Mouse (Mus musculus) C2C12 (cell line): ENCODE results near the gene Scp2d1. TPM values are rescaled to one million over a fixed set of nuclear protein-coding genes. Genes with fewer than 3 reads are reported as not detected.

Experiments used
- H3K27me3 ChIP-seq: one replicate; pipeline ENCODE4 v1.6.1; 2011; ENCODE audit not compliant: control insufficient read depth, insufficient read depth, insufficient read length
- H3K36me3 ChIP-seq: one replicate; pipeline ENCODE4 v1.6.1; 2011; ENCODE audit not compliant: control insufficient read depth, insufficient read depth
- H3K4me3 ChIP-seq: one replicate; pipeline ENCODE4 v1.5.1; 2011; ENCODE audit warnings: mild to moderate bottlenecking, control low read depth; ENCODE audit not compliant: poor library complexity, insufficient read depth, severe bottlenecking
- H3K79me2 ChIP-seq: one replicate; pipeline ENCODE4 v1.6.1; 2011; ENCODE audit not compliant: control insufficient read depth, insufficient read depth
- H3K79me3 ChIP-seq: one replicate; pipeline ENCODE4 v1.6.1; 2011; ENCODE audit warnings: low read depth, control low read depth
- H3ac ChIP-seq: one replicate; pipeline ENCODE3; 2011; ENCODE audit warnings: low read depth; ENCODE audit not compliant: control insufficient read depth, insufficient read length
- CEBPB ChIP-seq: IDR thresholded peaks from one replicate; pipeline ENCODE4 v1.6.1; 2011; ENCODE audit warnings: low read depth, mild to moderate bottlenecking, control low read depth, moderate library complexity
- CTCF ChIP-seq: IDR thresholded peaks from one replicate; pipeline ENCODE4 v1.5.1; 2011; ENCODE audit not compliant: control insufficient read depth, insufficient read depth, insufficient read length
- FOSL1 ChIP-seq: IDR thresholded peaks from one replicate; pipeline ENCODE4 v1.8.0; 2011; ENCODE audit warnings: mild to moderate bottlenecking, low read length; ENCODE audit not compliant: poor library complexity, insufficient read depth, severe bottlenecking
- MAX ChIP-seq: IDR thresholded peaks from one replicate; pipeline ENCODE4 v1.6.1; 2011; ENCODE audit warnings: mild to moderate bottlenecking, control low read depth
- MYOD1 ChIP-seq: IDR thresholded peaks from one replicate; pipeline ENCODE4 v1.6.1; 2011; ENCODE audit warnings: low read depth; ENCODE audit not compliant: control insufficient read depth, insufficient read length
- MYOG ChIP-seq: IDR thresholded peaks from one replicate; pipeline ENCODE4 v1.6.1; 2011; ENCODE audit not compliant: control insufficient read depth, insufficient read length; ENCODE audit errors: extremely low read depth
- USF1 ChIP-seq: IDR thresholded peaks from one replicate; pipeline ENCODE4 v1.6.1; 2011; ENCODE audit warnings: low read depth, mild to moderate bottlenecking, control low read depth, moderate library complexity
- polyA plus RNA-seq: library from polyadenylated mRNA; unstranded; fragments of >200 nt; fragmentation: generic; extraction: Trizol; gene quantifications from one replicate; pipeline ENCODE4 v1.2.1, GENCODE M21; 2012; ENCODE audit warnings: missing spikeins

The Scp2d1 gene
- polyA plus RNA-seq, 1 experiment = not detected

- H3K4me3 ChIP-seq = no peak overlapping the region
- H3K27me3 ChIP-seq = no peaks in the 10 kb centered on the region
- H3K79me3 ChIP-seq = no peaks in the 10 kb centered on the region
- H3K79me2 ChIP-seq = no peaks in the 10 kb centered on the region
- no peak overlapping the region for H3ac ChIP-seq
- no peaks in the 10 kb centered on the region for H3K36me3 ChIP-seq
- TF ChIP-seq FOSL1 (no peak), MAX (no peak), CEBPB (no peak), CTCF (no peak)
These were observed 41.0 kb upstream of the Scp2d1 start for GRCm38 (mm10) chr2:144782481-144782880.

- Histone ChIP-seq H3K4me3 (no peak overlapping the region), H3K36me3 (no peaks in the 10 kb centered on the region), H3K79me3 (no peaks in the 10 kb centered on the region), H3ac (no peak overlapping the region), H3K79me2 (no peaks in the 10 kb centered on the region), H3K27me3 (no peaks in the 10 kb centered on the region)
- TF ChIP-seq CTCF = no peak
- TF ChIP-seq FOSL1 = no peak
- no peak for TF ChIP-seq MAX
- TF ChIP-seq CEBPB = no peak
- TF ChIP-seq MYOG = no peak
- no peak for TF ChIP-seq USF1
- TF ChIP-seq MYOD1 = no peak
These were observed 40.3 kb upstream of the Scp2d1 start for GRCm38 (mm10) chr2:144783190-144783589.

- Histone ChIP-seq H3K79me2 (no peaks in the 10 kb centered on the region), H3K36me3 (no peaks in the 10 kb centered on the region), H3K4me3 (no peak overlapping the region), H3ac (no peak overlapping the region), H3K27me3 (no peaks in the 10 kb centered on the region), H3K79me3 (no peaks in the 10 kb centered on the region)
- TF ChIP-seq USF1 (no peak), CTCF (no peak), FOSL1 (no peak)
These were observed 39.6 kb upstream of the Scp2d1 start for GRCm38 (mm10) chr2:144783831-144784230.

- no peaks in the 10 kb centered on the region for H3K79me2 ChIP-seq
- H3ac ChIP-seq = no peak overlapping the region
- no peaks in the 10 kb centered on the region for H3K79me3 ChIP-seq
- no peaks in the 10 kb centered on the region for H3K27me3 ChIP-seq
- H3K36me3 ChIP-seq = no peaks in the 10 kb centered on the region
- no peak for TF ChIP-seq MAX
- no peak for TF ChIP-seq CEBPB
- TF ChIP-seq USF1 = no peak
- no peak for TF ChIP-seq CTCF
- TF ChIP-seq FOSL1 = no peak
- no peak for TF ChIP-seq MYOG
- TF ChIP-seq MYOD1 = no peak
- H3K4me3 ChIP-seq = no peak overlapping the region
These were observed 31.7 kb upstream of the Scp2d1 start for GRCm38 (mm10) chr2:144791671-144792294.

GRCm38 (mm10) chr2:144797515-144797914 is 25.9 kb upstream of the Scp2d1 start:
- H3K79me2 ChIP-seq = no peaks in the 10 kb centered on the region
- TF ChIP-seq CEBPB (no peak), USF1 (no peak), CTCF (no peak), MYOD1 (no peak), MAX (no peak), FOSL1 (no peak), MYOG (no peak)
- no peaks in the 10 kb centered on the region for H3K79me3 ChIP-seq
- H3K27me3 ChIP-seq = no peaks in the 10 kb centered on the region
- H3ac ChIP-seq = no peak overlapping the region
- H3K4me3 ChIP-seq = no peak overlapping the region
- no peaks in the 10 kb centered on the region for H3K36me3 ChIP-seq
